Mouse (Mus musculus) adrenal gland, postnatal 25 days (tissue): Measurements from ENCODE around the gene Duxbl1. TPM values are rescaled to one million over a fixed set of nuclear protein-coding genes. Genes with fewer than 3 reads are reported as not detected.
"Not testable (repeated sequence)": the region's sequence is repeated elsewhere in the genome, so short reads cannot be mapped to it uniquely, and the experiment has no call there.

Experiments used
- DNase-seq: peaks from one replicate; pipeline ENCODE4 v3.0.0; 2021; ENCODE audit warnings: mixed read lengths
- long read RNA-seq: library from polyadenylated mRNA; stranded (forward); transcript quantifications from one replicate; pipeline ENCODE4 v2.0.0, GENCODE M21; 2021
- total RNA-seq: library from RNA; stranded (reverse); gene quantifications from 2 replicates; pipeline ENCODE4 v1.2.3, GENCODE M21; 2021

Gene Duxbl1
- total RNA-seq, result 0.15 and 0.81 TPM in 2 replicates
- long read RNA-seq, partial matches to known transcripts, result 0 of 1 reads
- long read RNA-seq, other reads (novel, unspliced or antisense), result 0 of 1 reads

- DNase-seq, result not testable (repeated sequence)
Measured at GRCm38 (mm10) chr14:25978371-25979241, at the start of gene Duxbl1. TSS of gene Duxbl1 (plus strand) at chr14:25978577.

- DNase-seq, result not testable (repeated sequence)
Measured at GRCm38 (mm10) chr14:25936867-25937630, 41.3 kb upstream of the Duxbl1 start.

GRCm38 (mm10) chr14:25938004-25938403 lies 40.4 kb upstream of the Duxbl1 start, which contains the start of gene Cphx1:
TSS of gene Cphx1 (plus strand) at chr14:25938304.
- DNase-seq, result not testable (repeated sequence)

- not testable (repeated sequence) for DNase-seq
Measured at GRCm38 (mm10) chr14:25957861-25958260, 20.5 kb upstream of the Duxbl1 start.

GRCm38 (mm10) chr14:25979242-25979941 lies 1.0 kb downstream of the Duxbl1 start:
- not testable (repeated sequence) for DNase-seq

GRCm38 (mm10) chr14:25981880-25982279 lies 3.5 kb downstream of the Duxbl1 start:
- DNase-seq, result peak; percentile 2

- DNase-seq, result not testable (repeated sequence)
Measured at GRCm38 (mm10) chr14:26007462-26007861, 29.1 kb downstream of the Duxbl1 start.

- not testable (repeated sequence) for DNase-seq
Measured at GRCm38 (mm10) chr14:26016414-26016813, 38.0 kb downstream of the Duxbl1 start.

- not testable (repeated sequence) for DNase-seq
Measured at GRCm38 (mm10) chr14:26021555-26021954, 43.2 kb downstream of the Duxbl1 start.

GRCm38 (mm10) chr14:26022831-26023230 lies 44.5 kb downstream of the Duxbl1 start:
- DNase-seq, result not testable (repeated sequence)

- DNase-seq, result not testable (repeated sequence)
Measured at GRCm38 (mm10) chr14:26025653-26026052, 47.3 kb downstream of the Duxbl1 start.

- DNase-seq, result not testable (repeated sequence)
Measured at GRCm38 (mm10) chr14:26034364-26034763, 56.0 kb downstream of the Duxbl1 start.

GRCm38 (mm10) chr14:26035439-26035838 lies 57.1 kb downstream of the Duxbl1 start:
- DNase-seq, result not testable (repeated sequence)

Other genes starting within 250 kb of the Duxbl1 start
- gene Zcchc24, start 209.5 kb upstream of the Duxbl1 start, total RNA-seq, result 16.2 and 18.4 TPM in 2 replicates
- 70.1 and 72.0 TPM in 2 replicates for gene Anxa11, start 136.4 kb upstream of the Duxbl1 start, total RNA-seq
- 1.3 and 2.8 TPM in 2 replicates for gene Plac9a, start 75.5 kb upstream of the Duxbl1 start, total RNA-seq
- 1.7 and 3.2 TPM in 2 replicates for gene Tmem254a, start 50.9 kb upstream of the Duxbl1 start, total RNA-seq
- not detected in 2 replicates for gene Cphx1, start 40.3 kb upstream of the Duxbl1 start, total RNA-seq
- gene Gm9780, start 64.1 kb downstream of the Duxbl1 start, total RNA-seq, result 6.6 and 6.7 TPM in 2 replicates
- gene Tmem254c, start 88.8 kb downstream of the Duxbl1 start, total RNA-seq, result 3.7 and 21.0 TPM in 2 replicates
- gene Cphx2, start 102.9 kb downstream of the Duxbl1 start, total RNA-seq, result not detected in 2 replicates
- not detected in 2 replicates for gene Cphx3, start 103.7 kb downstream of the Duxbl1 start, total RNA-seq
- not detected in 2 replicates for gene Duxbl2, start 139.8 kb downstream of the Duxbl1 start, total RNA-seq
- 21.1 and 31.2 TPM in 2 replicates for gene Plac9b, start 203.9 kb downstream of the Duxbl1 start, total RNA-seq
- 11.4 and 22.6 TPM in 2 replicates for gene Tmem254b, start 228.5 kb downstream of the Duxbl1 start, total RNA-seq